Mouse (Mus musculus) limb, embryonic 14.5 days (tissue): ENCODE results near the gene Gfod2. TPM values are rescaled to one million over a fixed set of nuclear protein-coding genes. Genes with fewer than 3 reads are reported as not detected.

Source experiments
- ATAC-seq: fragments of 200-750 bp; cut with Nextera tagmentation; 2 replicates; pipeline ENCODE4 v1.8.0; 2017; ENCODE audit warnings: low read depth, moderate number of reproducible peaks, moderate TSS enrichment; ENCODE audit not compliant: low FRiP score
- DNase-seq: peaks from one replicate; pipeline ENCODE4 v3.0.0-alpha.2; 2015; ENCODE audit warnings: low spot score
- H3K27ac ChIP-seq: fragments of 300-500 bp; sonication (generic); replicated peaks from 2 replicates; pipeline ENCODE4 v1.5.1; 2014; ENCODE audit warnings: low read depth, mild to moderate bottlenecking, low read length, moderate library complexity, mixed read lengths
- H3K27me3 ChIP-seq: fragments of 300-500 bp; sonication (generic); 2 replicates; pipeline ENCODE4 v1.6.1; 2014; ENCODE audit warnings: low read length, mixed read lengths; ENCODE audit not compliant: control insufficient read depth, insufficient read depth
- H3K36me3 ChIP-seq: fragments of 300-500 bp; sonication (generic); 2 replicates; pipeline ENCODE4 v1.6.1; 2014; ENCODE audit warnings: mild to moderate bottlenecking, low read length, moderate library complexity, mixed read lengths; ENCODE audit not compliant: control insufficient read depth, insufficient read depth
- H3K4me1 ChIP-seq: fragments of 300-500 bp; sonication (generic); 2 replicates; pipeline ENCODE4 v1.6.1; 2014; ENCODE audit warnings: antibody characterized with exemption, low read length, mixed read lengths; ENCODE audit not compliant: control insufficient read depth, insufficient read depth
- H3K4me2 ChIP-seq: fragments of 300-500 bp; sonication (generic); replicated peaks from 2 replicates; pipeline ENCODE4 v1.6.1; 2014; ENCODE audit warnings: low read depth, mild to moderate bottlenecking, low read length, moderate library complexity; ENCODE audit not compliant: severe bottlenecking
- H3K4me3 ChIP-seq: fragments of 300-500 bp; sonication (generic); replicated peaks from 2 replicates; pipeline ENCODE4 v1.5.1; 2014; ENCODE audit warnings: low read length
- H3K9ac ChIP-seq: fragments of 300-500 bp; sonication (generic); 2 replicates; pipeline ENCODE4 v1.6.1; 2014; ENCODE audit warnings: mild to moderate bottlenecking, low read depth, low read length, moderate library complexity; ENCODE audit not compliant: severe bottlenecking
- H3K9me3 ChIP-seq: fragments of 300-500 bp; sonication (generic); 2 replicates; pipeline ENCODE4 v1.6.1; 2016; ENCODE audit warnings: low read length; ENCODE audit not compliant: control insufficient read depth
- POLR2A ChIP-seq: fragments of 200-500 bp; IDR thresholded peaks from 2 replicates; pipeline ENCODE4 v1.8.0; 2012; ENCODE audit warnings: inconsistent platforms, mild to moderate bottlenecking, moderate library complexity, borderline replicate concordance; ENCODE audit not compliant: insufficient read depth, insufficient read length; ENCODE audit errors: extremely low read depth
- WGBS: fragments of 180-500 bp; shearing (Covaris S2); extraction: QIAGEN DNeasy Blood & Tissue Kit; methylation state at CpG from one replicate; pipeline ENCODE4 v1.1.7; 2014; 5-methylcytosine and 5-hydroxymethylcytosine counted together
- polyA plus RNA-seq, 2 experiments: library from polyadenylated mRNA; depleted of rRNA in 1 of 2; stranded (reverse) in 1 of 2; unstranded in 1 of 2; fragments of >200 nt; fragmentation: Nextera tagmentation in 1 of 2; extraction: Ambion mirVana in 1 of 2; gene quantifications; 2 replicates each; pipeline versions ENCODE4 v1.2.1 to v1.2.3; 2012 to 2014

Gfod2 gene
- polyA plus RNA-seq, 2 experiments: 11.7 to 13.6 TPM

DNA sequence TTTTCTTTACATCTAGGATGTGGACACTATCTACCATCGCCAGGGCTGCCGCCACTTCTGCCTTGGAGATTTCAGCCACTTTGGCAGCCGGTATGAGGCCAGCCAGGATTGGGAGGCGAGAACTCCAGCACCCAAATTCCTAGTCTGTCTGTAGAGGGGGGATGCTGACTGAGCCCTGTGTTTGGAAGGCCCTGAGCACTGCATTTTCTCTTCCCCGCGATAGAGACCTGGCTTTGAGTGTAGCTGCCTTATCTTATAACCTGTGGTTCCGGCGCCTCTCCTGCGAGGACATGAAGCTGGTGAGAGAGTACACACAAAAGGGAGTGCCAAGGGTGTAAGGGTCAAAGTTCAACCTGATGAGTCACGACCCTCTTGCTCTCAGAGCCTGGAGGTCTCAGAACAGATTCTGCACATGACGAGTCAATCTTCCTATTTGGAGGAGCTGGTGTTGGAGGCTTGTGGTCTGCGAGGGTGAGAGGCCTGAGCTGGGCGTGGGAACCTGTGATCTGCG is 70.2 kb downstream of the Gfod2 start:
- no peak overlapping the region for H3K27ac ChIP-seq
- no peaks in the 10 kb centered on the region for H3K9me3 ChIP-seq
- DNase-seq: no peak
- H3K4me2 ChIP-seq: no peak overlapping the region
- no peak overlapping the region for H3K9ac ChIP-seq
- TF ChIP-seq POLR2A: no peak
- H3K27me3 ChIP-seq: no peaks in the 10 kb centered on the region
- no peak overlapping the region for H3K4me3 ChIP-seq
- peaks cover 5% of the 10 kb centered on the region; the same call in 1 of the 2 replicates for H3K4me1 ChIP-seq
- ATAC-seq: no peak
- WGBS: 74% methylated on average over 14 of the region's 14 CpGs
- H3K36me3 ChIP-seq: peaks cover 12% of the 10 kb centered on the region

DNA sequence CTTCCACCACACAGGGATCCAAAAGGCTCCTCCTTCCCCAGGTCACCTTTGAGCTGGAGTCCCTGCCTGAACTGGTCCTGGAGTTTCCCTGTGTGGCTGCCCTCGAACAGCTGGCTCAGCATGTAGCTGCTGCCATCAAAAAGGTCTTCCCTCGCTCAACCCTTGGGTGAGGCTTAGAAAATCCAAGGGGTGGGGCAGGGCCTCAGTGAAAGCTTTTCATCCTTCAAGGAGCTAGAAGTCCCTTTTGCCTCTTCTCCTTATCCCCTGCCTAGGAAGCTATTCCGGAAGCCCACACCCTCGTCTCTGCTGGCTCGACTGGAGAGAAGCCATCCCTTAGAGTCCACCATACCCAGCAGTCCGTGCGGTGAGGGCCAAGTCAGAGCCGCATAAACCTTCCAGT is 71.0 kb downstream of the Gfod2 start:
- ATAC-seq: no peak
- WGBS: 66% methylated on average over 8 of the region's 8 CpGs
- Histone ChIP-seq H3K27ac (no peak overlapping the region), H3K4me3 (no peak overlapping the region), H3K9me3 (no peaks in the 10 kb centered on the region), H3K9ac (no peak overlapping the region), H3K27me3 (no peaks in the 10 kb centered on the region), H3K4me1 (peaks cover 5% of the 10 kb centered on the region; the same call in 1 of the 2 replicates), H3K4me2 (no peak overlapping the region), H3K36me3 (peaks cover 20% of the 10 kb centered on the region)
- no peak for TF ChIP-seq POLR2A
- no peak for DNase-seq

- ATAC-seq (no peak), DNase-seq (no peak)
- Histone ChIP-seq H3K27me3 (no peaks in the 10 kb centered on the region), H3K9me3 (no peaks in the 10 kb centered on the region), H3K36me3 (peaks cover 29% of the 10 kb centered on the region), H3K4me3 (no peak overlapping the region), H3K4me1 (peaks cover 5% of the 10 kb centered on the region; the same call in 1 of the 2 replicates), H3K9ac (no peak overlapping the region), H3K4me2 (no peak overlapping the region), H3K27ac (no peak overlapping the region)
- WGBS: 61% methylated on average over 6 of the region's 6 CpGs
- TF ChIP-seq POLR2A: no peak
Observed at GRCm38 (mm10) chr8:105686551-105686950, 71.9 kb downstream of the Gfod2 start.

DNA sequence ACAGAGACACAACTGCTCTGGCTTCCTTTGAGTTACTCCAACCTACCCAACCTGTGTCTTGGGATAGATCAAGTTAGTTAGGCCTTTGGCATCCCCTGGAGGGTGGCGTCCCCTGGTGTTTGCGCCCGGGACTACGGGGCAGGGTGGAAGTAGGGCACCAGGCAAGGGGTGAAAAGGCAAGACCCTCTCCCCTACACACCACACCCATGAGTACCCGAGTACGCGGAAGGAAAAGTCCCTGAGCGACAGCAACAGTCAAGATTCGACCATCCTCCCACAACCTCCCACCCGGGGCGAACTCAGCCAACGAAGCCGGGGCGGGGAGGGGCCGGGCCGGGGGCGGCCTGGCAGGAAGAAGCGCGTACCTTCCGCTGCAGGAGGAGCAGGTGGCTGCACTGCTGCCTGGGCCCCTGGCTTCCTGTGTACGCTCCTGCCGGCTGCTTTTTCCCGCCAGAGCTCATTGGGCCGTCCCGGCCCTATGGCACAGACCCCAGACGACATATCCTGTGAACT is 72.6 kb downstream of the Gfod2 start, which contains the start of gene Carmil2:
Gene Carmil2 (plus strand): TSS at position 479 of the 513 bp plus-strand sequence.
- no peak within 1 kb of the TSS for H3K27ac ChIP-seq
- no peaks in the 10 kb centered on the region for H3K9me3 ChIP-seq
- H3K4me2 ChIP-seq: peak within 1 kb of the TSS; percentile 40
- DNase-seq (no peak), ATAC-seq (peak; percentile 36)
- TF ChIP-seq POLR2A: no peak
- H3K36me3 ChIP-seq: peaks cover 36% of the 10 kb centered on the region
- H3K4me1 ChIP-seq: peaks cover 5% of the 10 kb centered on the region; the same call in 1 of the 2 replicates
- H3K4me3 ChIP-seq: peak within 1 kb of the TSS; percentile 9
- H3K27me3 ChIP-seq: no peaks in the 10 kb centered on the region
- WGBS: 5% methylated on average over 15 of the region's 26 CpGs
- peak within 1 kb of the TSS; percentile 21; the same call in 1 of the 2 replicates for H3K9ac ChIP-seq

DNA sequence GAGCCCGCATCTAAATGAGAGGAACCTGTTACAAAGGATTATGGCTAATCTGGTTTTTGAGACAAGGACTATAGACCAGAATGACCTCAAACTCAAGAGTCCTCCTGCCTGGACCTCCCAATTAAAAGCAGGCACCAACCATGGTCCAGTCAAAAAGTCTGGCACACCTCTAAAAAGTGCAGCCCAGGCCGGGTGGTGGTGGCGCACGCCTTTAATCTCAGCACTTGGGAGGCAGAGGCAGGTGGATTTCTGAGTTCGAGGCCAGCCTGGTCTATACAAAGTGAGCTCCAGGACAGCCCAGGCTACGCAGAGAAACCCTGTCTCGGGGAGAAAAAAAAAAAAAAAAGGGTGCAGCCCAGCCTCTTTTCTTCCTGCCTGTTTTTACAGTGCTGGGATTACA is 73.1 kb downstream of the Gfod2 start:
- no peak overlapping the region for H3K4me2 ChIP-seq
- H3K4me3 ChIP-seq: no peak overlapping the region
- H3K27ac ChIP-seq: no peak overlapping the region
- no peak overlapping the region for H3K9ac ChIP-seq
- H3K9me3 ChIP-seq: no peaks in the 10 kb centered on the region
- no peaks in the 10 kb centered on the region for H3K27me3 ChIP-seq
- TF ChIP-seq POLR2A: no peak
- 70% methylated on average over 7 of the region's 7 CpGs for WGBS
- DNase-seq: no peak
- H3K4me1 ChIP-seq: peaks cover 5% of the 10 kb centered on the region; the same call in 1 of the 2 replicates
- no peak for ATAC-seq
- peaks cover 42% of the 10 kb centered on the region for H3K36me3 ChIP-seq
